20 mouse cellular contexts compared by ENCODE assay signal in the genomic region with DNA sequence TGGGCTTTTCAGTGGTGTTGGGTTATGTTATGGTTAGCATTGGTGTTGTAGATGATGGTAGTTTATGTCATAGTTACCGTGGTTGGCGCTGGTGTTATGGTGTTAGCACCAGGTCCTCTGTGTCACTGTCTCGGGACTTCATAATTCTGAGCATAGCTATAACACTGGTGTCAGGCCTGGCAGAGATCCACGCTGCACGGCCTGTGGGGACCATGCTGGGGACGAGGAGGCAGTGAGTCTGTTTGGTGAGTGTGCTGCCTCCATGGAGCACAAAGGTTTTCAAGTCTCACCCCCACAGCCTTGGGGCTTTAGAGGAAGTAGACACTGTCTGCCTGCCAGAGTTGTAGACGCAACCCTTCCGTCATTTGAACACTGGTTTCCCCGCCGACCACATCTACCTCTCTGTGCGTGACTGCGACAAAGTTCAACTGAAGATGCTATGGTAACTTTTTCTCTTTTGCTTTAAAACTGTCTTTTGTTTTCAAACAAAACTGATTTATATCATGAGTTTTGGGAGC.
DNase-seq lines count a peak whose midpoint lies in the region; ATAC-seq lines count a peak whose summit lies in the region.
"Had no signal": no experiment of that assay in that cellular context is flagged by ENCODE, and none has a peak within 500 bp of the region (broad histone marks: within the 10 kb centered on the region; RNA-seq: fewer than 3 reads in every experiment).

No protein-coding gene starts in this region.

- no peak overlapping the region for H3K4me3 ChIP-seq in brown adipose tissue, adult 24 weeks (ENCODE audit: insufficient read depth, low read depth, low read length)
- H3K4me3 ChIP-seq: midbrain, embryonic 10.5 days had no signal

- ATAC-seq in granulocyte monocyte progenitor cell, adult 5-6 weeks (replicated peaks; ENCODE audit: poor library complexity, severe bottlenecking), result peak; percentile 72
- ATAC-seq: forebrain, postnatal 0 days; hindbrain, postnatal 0 days had no signal

- DNase-seq in heart, adult 11 months, result peak; percentile 88
- no peak for DNase-seq in heart, adult 9 months (ENCODE audit: low spot score in 2 of 2)
- peak; percentile 21 for DNase-seq in layer of hippocampus, adult 11-12 months (ENCODE audit: low spot score)
- DNase-seq in layer of hippocampus, postnatal 14 days (ENCODE audit: low spot score in 2 of 2), result no peak
- no peak for DNase-seq in embryo, embryonic 11 days
- DNase-seq in urinary bladder, postnatal 25 days (ENCODE audit: low spot score), result no peak
- DNase-seq: adrenal gland, adult 8-10 months; B cell, adult 2 months; cerebellum, adult 11 months; cerebellum, postnatal 14 days; forebrain, postnatal 0 days; gastrocnemius, postnatal 10 days; kidney, adult 11 months; kidney, postnatal 14 days; layer of hippocampus, postnatal 36 days; thymus, postnatal 14 days had no signal

- H3K4me1 ChIP-seq in brown adipose tissue, adult 24 weeks (ENCODE audit: control insufficient read depth, insufficient read depth, insufficient read length, low read length), result peaks cover 6% of the 10 kb centered on the region; the same call in 1 of the 2 replicates
- H3K4me1 ChIP-seq: midbrain, embryonic 10.5 days had no signal

- H3K27ac ChIP-seq in brown adipose tissue, adult 24 weeks (replicated peaks; ENCODE audit: low read depth, low read length), result peak overlapping the region; percentile 26
- H3K27ac ChIP-seq: hindbrain, postnatal 0 days; midbrain, embryonic 10.5 days had no signal

Comparison
In these comparisons a context has a peak if more than half of its experiments do, and no peak if none do; other contexts are left out.
1. DNase-seq: peak in heart, adult 11 months (single experiment) and layer of hippocampus, adult 11-12 months (single experiment); none in heart, adult 9 months (0 of 2), layer of hippocampus, postnatal 14 days (0 of 2), embryo, embryonic 11 days (single experiment) and urinary bladder, postnatal 25 days (single experiment).